Mouse (Mus musculus): Measurements from ENCODE around the gene Itprid1. TPM values are rescaled to one million over a fixed set of nuclear protein-coding genes. Genes with fewer than 3 reads are reported as not detected.
A peak's percentile ranks its signal among the peaks of the same experiment; 100 is the strongest.

Gene Itprid1
- polyA plus RNA-seq (2011; ENCODE audit: insufficient read length, low read depth, missing spikeins), result not detected in 2 replicates

DNA sequence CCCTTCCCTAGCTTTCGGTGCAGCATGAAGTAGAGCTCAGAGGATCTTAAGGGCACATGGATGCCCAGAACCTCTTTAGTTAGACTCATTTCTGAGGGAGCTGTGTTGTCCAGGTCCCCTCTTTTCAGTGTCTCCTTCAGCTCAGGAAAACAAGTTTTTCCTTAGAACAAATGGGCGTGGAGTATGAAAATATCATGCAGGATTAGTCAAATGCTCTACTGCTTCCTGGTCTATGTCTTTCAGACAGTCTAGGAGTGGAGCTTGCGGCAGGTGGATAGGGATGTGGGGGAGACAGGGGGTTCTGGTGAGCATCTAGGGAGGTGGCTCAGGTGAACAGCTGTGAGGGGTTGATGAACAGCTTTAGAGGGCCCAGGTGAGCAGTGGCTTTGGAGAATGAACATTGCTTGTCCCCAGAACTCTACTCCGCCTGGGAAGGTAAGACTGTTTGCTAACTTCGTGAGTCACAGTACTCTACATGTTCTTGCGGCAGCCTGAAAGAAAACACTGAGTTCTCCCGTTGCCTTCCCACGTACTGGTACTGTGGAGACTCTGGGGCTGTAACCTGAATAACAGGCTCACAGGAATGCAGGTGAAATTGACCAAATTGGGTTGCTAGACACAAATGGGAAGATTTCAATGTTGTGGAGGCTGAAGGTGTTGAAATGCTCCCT lies at the start of gene Itprid1:
Gene Itprid1 (plus strand): TSS at position 246 of the 671 bp plus-strand sequence.
- TF ChIP-seq CTCF (IDR thresholded peaks at IDR 0.05; ENCODE audit: borderline replicate concordance, insufficient read depth, low read length), result no peak
- no peak for TF ChIP-seq POLR2A (IDR thresholded peaks at IDR 0.05; ENCODE audit: low read depth, low read length)
- H3K27ac ChIP-seq (ENCODE audit: insufficient read depth, low read length), result peak within 1 kb of the TSS; percentile 43; the same call in 1 of the 2 replicates
- H3K4me1 ChIP-seq (ENCODE audit: control insufficient read depth, insufficient read depth, low read length), result peaks cover 6% of the 10 kb centered on the region
- no peak within 1 kb of the TSS for H3K4me3 ChIP-seq (ENCODE audit: insufficient read depth, low read length)

DNA sequence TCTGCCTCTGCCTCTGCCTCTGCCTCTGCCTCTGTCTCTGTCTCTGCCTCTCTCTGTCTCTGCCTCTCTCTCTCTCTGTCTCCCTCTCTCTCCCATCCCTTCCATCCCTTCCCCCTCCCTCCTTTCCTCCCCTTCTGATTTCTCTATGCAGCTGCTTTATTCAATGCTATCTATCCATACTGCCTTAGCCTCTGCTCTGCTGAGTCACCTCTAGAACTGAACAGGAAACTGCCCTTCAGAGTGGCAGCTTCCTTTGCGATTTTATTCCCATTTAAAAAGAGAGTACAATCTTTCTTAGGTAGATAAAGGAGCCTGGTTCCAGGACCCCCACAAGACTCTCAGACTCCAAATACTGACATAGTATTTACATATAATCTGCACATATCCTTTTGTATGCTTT lies 47.1 kb upstream of the Itprid1 start:
- TF ChIP-seq CTCF (IDR thresholded peaks at IDR 0.05; ENCODE audit: borderline replicate concordance, insufficient read depth, low read length) (no peak), POLR2A (IDR thresholded peaks at IDR 0.05; ENCODE audit: low read depth, low read length) (no peak)
- no peak overlapping the region for H3K4me3 ChIP-seq (ENCODE audit: insufficient read depth, low read length)
- no peak overlapping the region for H3K27ac ChIP-seq (ENCODE audit: insufficient read depth, low read length)
- H3K4me1 ChIP-seq (ENCODE audit: control insufficient read depth, insufficient read depth, low read length), result no peaks in the 10 kb centered on the region

DNA sequence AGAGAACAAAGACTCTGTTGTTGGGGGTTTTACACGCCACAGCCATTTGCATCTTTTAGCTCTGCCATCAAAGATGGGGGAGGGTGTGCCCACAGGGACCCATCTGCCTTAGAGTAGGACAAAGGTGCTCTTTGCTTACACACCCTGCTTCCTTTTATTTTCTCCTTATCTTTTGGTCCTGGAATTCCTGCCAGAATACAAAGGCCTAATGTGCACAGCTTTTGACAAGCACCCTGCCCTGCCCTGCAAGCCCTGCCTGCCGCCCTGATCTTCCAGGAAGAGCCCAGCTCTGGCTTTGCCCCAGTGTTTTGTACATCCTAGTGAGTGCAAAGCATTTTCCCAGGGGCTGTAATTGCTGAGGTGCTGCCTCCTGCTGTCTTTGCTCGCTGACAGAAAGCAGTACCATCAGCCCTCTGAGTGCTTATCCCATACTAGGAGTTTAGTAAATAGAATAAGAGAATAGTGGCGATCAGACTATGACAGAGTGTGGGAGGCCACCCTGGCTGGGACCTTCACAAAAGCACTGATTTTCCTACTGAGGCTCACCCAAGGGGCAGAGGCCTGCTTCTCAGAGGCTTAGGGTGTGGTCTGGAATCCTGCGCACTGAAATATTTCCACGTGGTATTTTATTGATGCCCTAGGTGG lies 44.7 kb upstream of the Itprid1 start:
- no peak overlapping the region for H3K4me3 ChIP-seq (ENCODE audit: insufficient read depth, low read length)
- H3K4me1 ChIP-seq (ENCODE audit: control insufficient read depth, insufficient read depth, low read length), result no peaks in the 10 kb centered on the region
- no peak for TF ChIP-seq POLR2A (IDR thresholded peaks at IDR 0.05; ENCODE audit: low read depth, low read length)
- TF ChIP-seq CTCF (IDR thresholded peaks at IDR 0.05; ENCODE audit: borderline replicate concordance, insufficient read depth, low read length), result no peak
- H3K27ac ChIP-seq (ENCODE audit: insufficient read depth, low read length), result no peak overlapping the region

DNA sequence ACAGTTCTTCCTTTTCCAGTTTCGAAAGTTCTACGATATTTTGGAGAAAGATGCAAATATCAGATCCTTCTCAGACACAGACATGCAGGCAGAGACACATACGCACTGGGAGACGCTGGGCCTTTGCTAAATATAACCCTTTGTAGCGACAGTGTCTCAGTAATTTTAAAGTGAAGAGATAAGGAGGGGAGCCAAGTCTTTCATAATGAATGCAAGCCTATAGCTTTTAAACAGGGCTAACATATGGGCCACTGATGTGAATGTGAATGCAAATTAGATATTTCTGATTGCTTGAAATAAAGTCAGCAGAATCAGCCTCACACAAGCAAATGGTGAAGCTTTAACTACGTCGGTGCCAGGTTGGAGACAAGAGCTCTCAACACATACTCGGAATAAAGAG lies 44.2 kb upstream of the Itprid1 start:
- H3K4me3 ChIP-seq (ENCODE audit: insufficient read depth, low read length), result no peak overlapping the region
- no peaks in the 10 kb centered on the region for H3K4me1 ChIP-seq (ENCODE audit: control insufficient read depth, insufficient read depth, low read length)
- H3K27ac ChIP-seq (ENCODE audit: insufficient read depth, low read length), result no peak overlapping the region
- TF ChIP-seq CTCF (IDR thresholded peaks at IDR 0.05; ENCODE audit: borderline replicate concordance, insufficient read depth, low read length), result no peak
- no peak for TF ChIP-seq POLR2A (IDR thresholded peaks at IDR 0.05; ENCODE audit: low read depth, low read length)

GRCm38 (mm10) chr6:55802686-55803085 lies 34.0 kb upstream of the Itprid1 start:
- TF ChIP-seq POLR2A (IDR thresholded peaks at IDR 0.05; ENCODE audit: low read depth, low read length) (no peak), CTCF (IDR thresholded peaks at IDR 0.05; ENCODE audit: borderline replicate concordance, insufficient read depth, low read length) (no peak)
- no peak overlapping the region for H3K27ac ChIP-seq (ENCODE audit: insufficient read depth, low read length)

DNA sequence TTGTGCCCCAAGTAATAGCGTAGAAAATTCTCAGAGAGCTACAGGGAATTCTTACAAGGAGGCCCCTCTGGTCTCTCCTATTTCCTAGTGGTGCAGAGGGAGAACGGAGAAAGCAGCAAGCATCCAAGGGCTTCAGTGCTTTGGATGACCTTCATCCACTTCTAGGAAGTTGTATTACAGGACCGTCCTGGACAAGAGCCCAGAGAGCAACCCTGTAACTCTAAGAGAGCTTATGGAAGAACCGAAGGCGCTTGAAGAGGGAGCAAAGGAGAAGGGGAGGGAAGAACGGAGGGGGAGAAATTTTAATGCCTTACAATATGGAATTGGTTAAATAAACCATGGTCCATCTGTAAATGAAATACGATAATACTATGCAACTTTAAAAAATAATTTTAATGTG lies 33.3 kb upstream of the Itprid1 start:
- H3K4me3 ChIP-seq (ENCODE audit: insufficient read depth, low read length), result no peak overlapping the region
- H3K27ac ChIP-seq (ENCODE audit: insufficient read depth, low read length), result no peak overlapping the region
- H3K4me1 ChIP-seq (ENCODE audit: control insufficient read depth, insufficient read depth, low read length), result no peaks in the 10 kb centered on the region
- TF ChIP-seq CTCF (IDR thresholded peaks at IDR 0.05; ENCODE audit: borderline replicate concordance, insufficient read depth, low read length) (no peak), POLR2A (IDR thresholded peaks at IDR 0.05; ENCODE audit: low read depth, low read length) (no peak)

More at GRCm38 (mm10) chr6:55802686-55803085, 34.0 kb upstream of the Itprid1 start:
- no peak overlapping the region for H3K4me3 ChIP-seq (ENCODE audit: insufficient read depth, low read length)
- H3K4me1 ChIP-seq (ENCODE audit: control insufficient read depth, insufficient read depth, low read length), result no peaks in the 10 kb centered on the region

DNA sequence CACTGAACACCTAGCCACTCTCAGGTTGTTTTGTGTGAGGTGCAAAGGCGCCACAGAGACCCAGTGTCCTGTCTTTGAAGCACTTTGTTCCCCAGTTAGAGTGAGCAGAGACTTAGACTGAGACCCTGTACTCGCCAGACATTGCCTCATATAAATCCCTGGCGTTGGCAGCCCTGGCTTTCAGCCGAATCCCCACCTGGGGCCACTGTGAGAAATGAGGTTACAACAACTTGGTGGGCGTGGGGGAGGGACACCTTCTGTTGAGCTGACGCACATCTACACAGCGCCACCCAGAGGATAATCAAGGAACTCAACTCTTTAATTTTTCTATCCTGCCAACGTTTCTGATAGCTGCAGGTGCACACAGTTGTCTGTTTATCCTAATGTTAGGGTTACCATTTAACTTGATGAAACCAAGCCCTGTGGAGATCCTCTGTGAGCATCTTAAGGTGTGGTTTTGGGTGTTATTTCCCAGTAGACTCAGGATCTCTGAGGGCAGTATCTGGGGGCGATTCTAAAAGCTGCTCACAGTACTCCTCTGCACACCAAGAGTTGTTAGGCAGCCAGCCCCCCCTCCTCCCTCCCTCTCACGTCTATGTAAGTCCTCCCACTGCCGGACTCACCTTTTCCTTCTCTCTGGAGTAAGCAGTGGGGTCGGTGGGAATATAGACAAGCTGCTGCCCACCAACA lies 32.6 kb upstream of the Itprid1 start:
- no peaks in the 10 kb centered on the region for H3K4me1 ChIP-seq (ENCODE audit: control insufficient read depth, insufficient read depth, low read length)
- no peak overlapping the region for H3K27ac ChIP-seq (ENCODE audit: insufficient read depth, low read length)
- H3K4me3 ChIP-seq (ENCODE audit: insufficient read depth, low read length), result no peak overlapping the region
- TF ChIP-seq POLR2A (IDR thresholded peaks at IDR 0.05; ENCODE audit: low read depth, low read length) (no peak), CTCF (IDR thresholded peaks at IDR 0.05; ENCODE audit: borderline replicate concordance, insufficient read depth, low read length) (peak; percentile 18; the same call in 1 of the 2 replicates)

DNA sequence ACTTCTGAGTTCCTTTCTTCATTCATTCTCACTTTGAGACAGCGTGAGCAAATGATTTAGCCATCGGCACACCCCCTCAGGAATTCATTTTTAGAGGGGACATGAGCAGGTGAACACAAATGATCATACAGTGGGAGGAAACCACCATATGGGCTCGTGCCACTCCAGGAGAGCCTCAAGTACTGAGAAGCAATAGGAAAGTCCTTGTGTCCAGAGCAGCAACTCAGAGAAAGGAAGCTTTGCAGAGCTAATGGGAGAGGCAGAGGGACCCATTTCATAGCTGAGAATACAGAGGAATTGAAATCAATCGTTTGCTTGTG lies 32.1 kb upstream of the Itprid1 start:
- TF ChIP-seq POLR2A (IDR thresholded peaks at IDR 0.05; ENCODE audit: low read depth, low read length) (no peak), CTCF (IDR thresholded peaks at IDR 0.05; ENCODE audit: borderline replicate concordance, insufficient read depth, low read length) (no peak)
- no peaks in the 10 kb centered on the region for H3K4me1 ChIP-seq (ENCODE audit: control insufficient read depth, insufficient read depth, low read length)
- no peak overlapping the region for H3K4me3 ChIP-seq (ENCODE audit: insufficient read depth, low read length)
- H3K27ac ChIP-seq (ENCODE audit: insufficient read depth, low read length), result no peak overlapping the region

DNA sequence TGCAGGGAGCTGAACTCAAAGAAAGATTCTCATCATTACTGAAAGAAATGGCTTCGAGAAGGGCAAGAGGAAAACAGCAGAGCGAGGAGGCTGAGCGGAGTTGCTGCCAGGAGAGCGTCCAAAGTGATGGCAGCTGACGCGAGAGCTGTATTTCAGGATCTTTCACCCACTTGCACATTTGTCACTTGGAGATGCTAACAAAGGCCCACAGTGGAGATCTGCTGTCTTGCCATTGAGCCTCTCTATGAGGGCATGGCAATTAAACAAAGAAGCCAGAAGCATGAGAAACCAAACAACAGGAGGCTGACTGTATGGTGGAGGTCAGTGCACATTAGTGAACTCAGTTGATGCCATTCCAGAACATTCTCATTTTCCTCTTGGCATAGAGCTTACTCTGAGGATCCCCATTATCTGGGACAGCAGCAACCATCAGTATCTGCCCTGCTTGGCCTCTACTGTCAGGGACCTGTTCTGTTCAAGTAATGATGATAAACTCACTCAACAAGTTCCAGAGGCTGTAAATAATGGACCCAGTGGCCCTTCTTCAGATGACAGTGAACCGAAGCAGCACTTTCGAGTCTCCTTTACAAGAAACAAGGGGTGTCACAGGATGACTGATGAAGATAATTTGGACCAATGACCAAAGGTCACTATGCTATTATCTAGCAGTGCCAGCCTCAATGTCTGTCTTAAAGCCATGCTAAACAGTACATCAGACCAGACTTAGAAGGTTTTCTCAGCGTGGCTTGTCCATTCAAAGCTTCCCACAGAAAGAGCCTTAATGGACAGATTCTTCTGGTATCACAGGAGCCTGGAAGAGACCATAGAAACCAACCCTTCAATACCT lies 31.2 kb upstream of the Itprid1 start:
- Histone ChIP-seq H3K4me1 (ENCODE audit: control insufficient read depth, insufficient read depth, low read length) (no peaks in the 10 kb centered on the region), H3K27ac (ENCODE audit: insufficient read depth, low read length) (no peak overlapping the region), H3K4me3 (ENCODE audit: insufficient read depth, low read length) (no peak overlapping the region)
- TF ChIP-seq CTCF (IDR thresholded peaks at IDR 0.05; ENCODE audit: borderline replicate concordance, insufficient read depth, low read length), result no peak

Data from embryonic fibroblast, embryonic 13.5 days (primary cell).